Mouse (Mus musculus) activated CD4-positive, CD25-positive, alpha-beta regulatory T cell, adult 9 weeks (primary cell): ENCODE data around the gene Thbs1. TPM values are rescaled to one million over a fixed set of nuclear protein-coding genes. Genes with fewer than 3 reads are reported as not detected.

Experiments
- polyA plus RNA-seq: library from polyadenylated mRNA; unstranded; fragments of 100-300 nt; shearing (Covaris generic); gene quantifications from one replicate; pipeline ENCODE4 v1.2.1, GENCODE M21; 2017

Thbs1 gene
- polyA plus RNA-seq: 0.42 TPM

DNA sequence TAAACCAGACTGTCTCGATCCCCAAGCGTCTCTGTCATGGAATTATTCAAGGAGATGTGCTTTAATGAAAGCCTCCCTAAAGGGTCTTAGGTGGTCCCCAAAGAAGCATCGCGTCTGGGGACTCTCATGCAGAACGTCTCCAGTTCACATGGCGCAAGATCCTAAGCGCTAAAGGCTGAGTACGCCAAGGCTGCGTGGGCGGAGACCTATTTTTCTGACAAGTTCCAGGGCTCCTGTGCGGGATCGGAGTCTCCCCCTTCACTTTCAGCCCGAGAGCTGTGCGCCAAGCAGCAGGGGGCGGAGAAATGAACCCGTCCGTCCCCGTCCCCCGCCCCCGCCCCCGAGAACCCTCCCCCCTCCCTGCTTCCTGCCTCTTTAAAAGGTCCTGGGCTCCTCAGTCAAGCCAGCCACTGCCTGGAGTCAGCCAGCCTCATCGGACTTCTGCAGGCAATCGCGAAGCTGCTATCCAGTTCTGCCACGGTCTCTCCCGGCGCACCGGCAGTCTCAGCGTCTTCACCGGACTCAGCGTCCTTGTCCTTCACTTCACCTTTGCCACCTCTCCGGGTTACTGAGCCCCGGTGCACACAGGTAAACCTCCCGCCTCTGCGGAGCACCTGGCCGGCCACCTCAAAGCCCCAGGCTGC lies at the start of gene Thbs1:
Gene Thbs1 (plus strand): TSS at position 389 of the 644 bp plus-strand sequence.

Other genes starting within 250 kb of the Thbs1 start
- not detected for gene Fsip1, start 145.1 kb downstream of the Thbs1 start, polyA plus RNA-seq